26 mouse cellular contexts compared by ENCODE assay signal in genomic region chr7:119230971-119231370, GRCm38 (mm10). TPM values are rescaled to one million over a fixed set of nuclear protein-coding genes. Genes with fewer than 3 reads are reported as not detected.
DNase-seq lines count a peak whose midpoint lies in the region; ATAC-seq and TF ChIP-seq lines count a peak whose summit lies in the region.
"Had no signal": no experiment of that assay in that cellular context is flagged by ENCODE, and none has a peak within 500 bp of the region (broad histone marks: within the 10 kb centered on the region; RNA-seq: fewer than 3 reads in every experiment).

No protein-coding gene starts in this region.

- no peaks in the 10 kb centered on the region for H3K36me3 ChIP-seq in forebrain, embryonic 12.5 days (replicated peaks)
- no peaks in the 10 kb centered on the region for H3K36me3 ChIP-seq in forebrain, postnatal 0 days (ENCODE audit: insufficient read depth)
- H3K36me3 ChIP-seq in hindbrain, postnatal 0 days (ENCODE audit: insufficient read depth, low read length): no peaks in the 10 kb centered on the region
- H3K36me3 ChIP-seq: embryonic facial prominence, embryonic 13.5 days; embryonic facial prominence, embryonic 15.5 days; forebrain, embryonic 10.5 days; forebrain, embryonic 15.5 days had no signal

- H3K4me3 ChIP-seq in forebrain, embryonic 12.5 days (replicated peaks): no peak overlapping the region
- H3K4me3 ChIP-seq in forebrain, postnatal 0 days (ENCODE audit: low read depth, low read length): no peak overlapping the region
- H3K4me3 ChIP-seq in hindbrain, postnatal 0 days (ENCODE audit: low read length): no peak overlapping the region
- H3K4me3 ChIP-seq: embryonic facial prominence, embryonic 13.5 days; embryonic facial prominence, embryonic 15.5 days; erythroblast, embryonic 14.5 days; forebrain, embryonic 10.5 days; forebrain, embryonic 13.5 days; forebrain, embryonic 15.5 days had no signal

- H3K27ac ChIP-seq in forebrain, embryonic 12.5 days: no peak overlapping the region
- no peak overlapping the region for H3K27ac ChIP-seq in forebrain, postnatal 0 days (ENCODE audit: low read depth, low read length)
- H3K27ac ChIP-seq in hindbrain, postnatal 0 days: no peak overlapping the region
- H3K27ac ChIP-seq: embryonic facial prominence, embryonic 13.5 days; embryonic facial prominence, embryonic 15.5 days; forebrain, embryonic 10.5 days; forebrain, embryonic 13.5 days; forebrain, embryonic 15.5 days had no signal

- WGBS in forebrain, embryonic 12.5 days: 9% methylated on average over 3 of the region's 3 CpGs
- 9% methylated on average over 3 of the region's 3 CpGs for WGBS in forebrain, postnatal 0 days
- 46% methylated on average over 3 of the region's 3 CpGs for WGBS in hindbrain, postnatal 0 days

- no peak overlapping the region for H3K4me2 ChIP-seq in forebrain, embryonic 12.5 days
- H3K4me2 ChIP-seq in forebrain, postnatal 0 days (ENCODE audit: low read depth): no peak overlapping the region
- H3K4me2 ChIP-seq in hindbrain, postnatal 0 days (ENCODE audit: low read depth, low read length): no peak overlapping the region
- H3K4me2 ChIP-seq: embryonic facial prominence, embryonic 13.5 days; embryonic facial prominence, embryonic 15.5 days; forebrain, embryonic 13.5 days; forebrain, embryonic 15.5 days had no signal

- peaks cover 4% of the 10 kb centered on the region; the same call in 1 of the 2 replicates for H3K4me1 ChIP-seq in forebrain, embryonic 12.5 days
- no peaks in the 10 kb centered on the region for H3K4me1 ChIP-seq in forebrain, postnatal 0 days (ENCODE audit: insufficient read depth)
- no peaks in the 10 kb centered on the region for H3K4me1 ChIP-seq in hindbrain, postnatal 0 days (ENCODE audit: insufficient read depth, low read length)
- H3K4me1 ChIP-seq: embryonic facial prominence, embryonic 13.5 days; embryonic facial prominence, embryonic 15.5 days; forebrain, embryonic 15.5 days had no signal

- 0 out of 2 replicates have a peak, but pooled peaks cover 12% of the 10 kb centered on the region for H3K27me3 ChIP-seq in forebrain, embryonic 12.5 days
- H3K27me3 ChIP-seq in forebrain, postnatal 0 days (ENCODE audit: insufficient read depth, low read length): no peaks in the 10 kb centered on the region
- H3K27me3 ChIP-seq in hindbrain, postnatal 0 days (ENCODE audit: insufficient read depth, low read length): no peaks in the 10 kb centered on the region
- H3K27me3 ChIP-seq: embryonic facial prominence, embryonic 13.5 days; embryonic facial prominence, embryonic 15.5 days; forebrain, embryonic 13.5 days; forebrain, embryonic 15.5 days had no signal

- no peak for DNase-seq in forebrain, postnatal 0 days
- DNase-seq in ZHBTc4 (ENCODE audit: low read depth, low spot score) (peak; percentile 3), adipocyte (ENCODE audit: low spot score) (no peak)
- peak; percentile 66 for DNase-seq in retina, embryonic 14.5 days (ENCODE audit: low spot score)
- no peak for DNase-seq in hindbrain, postnatal 0 days (ENCODE audit: low spot score)
- DNase-seq: adrenal gland, adult 2 months; adrenal gland, postnatal 10 days; adrenal gland, postnatal 25 days; cerebellum, adult 11 months; cerebellum, adult 18-20 months; cerebellum, adult 8-10 months; cerebellum, adult 9-11 months; cerebellum, postnatal 14 days; cerebellum, postnatal 36 days had no signal

- no peak overlapping the region for H3K9ac ChIP-seq in forebrain, embryonic 12.5 days
- H3K9ac ChIP-seq in forebrain, postnatal 0 days: no peak overlapping the region
- H3K9ac ChIP-seq in hindbrain, postnatal 0 days (replicated peaks; ENCODE audit: low read length): no peak overlapping the region
- H3K9ac ChIP-seq: embryonic facial prominence, embryonic 13.5 days; embryonic facial prominence, embryonic 15.5 days; forebrain, embryonic 13.5 days; forebrain, embryonic 15.5 days had no signal

- ATAC-seq in forebrain, embryonic 12.5 days (ENCODE audit: low FRiP score): 0 out of 2 replicates have a peak, but pooled peaks have one; percentile 27
- ATAC-seq in forebrain, postnatal 0 days: no peak
- no peak for ATAC-seq in hindbrain, postnatal 0 days
- ATAC-seq: activated CD4-positive, CD25-positive, alpha-beta regulatory T cell, adult 4 months; forebrain, embryonic 13.5 days; forebrain, embryonic 15.5 days had no signal

- H3K9me3 ChIP-seq in forebrain, embryonic 12.5 days: no peaks in the 10 kb centered on the region
- no peaks in the 10 kb centered on the region for H3K9me3 ChIP-seq in forebrain, postnatal 0 days (ENCODE audit: low read length)
- H3K9me3 ChIP-seq in hindbrain, postnatal 0 days (ENCODE audit: low read length): no peaks in the 10 kb centered on the region
- H3K9me3 ChIP-seq: embryonic facial prominence, embryonic 13.5 days; embryonic facial prominence, embryonic 15.5 days; forebrain, embryonic 10.5 days; forebrain, embryonic 13.5 days; forebrain, embryonic 15.5 days had no signal

- no peak for TF ChIP-seq CTCF in forebrain, postnatal 0 days (IDR thresholded peaks at IDR 0.05; ENCODE audit: low read depth)
- TF ChIP-seq CTCF in hindbrain, postnatal 0 days (IDR thresholded peaks at IDR 0.05; ENCODE audit: low read depth): no peak

RNA-seq across cellular contexts. Expression of gene Gpr139, which starts 46.6 kb away (rescaled TPM):
- polyA plus RNA-seq in forebrain, embryonic 12.5 days (2016; fragmentation: Nextera tagmentation; extraction: Ambion mirVana): 1.5 and 1.6 TPM in 2 replicates
- total RNA-seq in forebrain, postnatal 0 days (2014; rRNA removed): 6.6 and 9.4 TPM in 2 replicates
- polyA plus RNA-seq in forebrain, postnatal 0 days (2015; fragmentation: Nextera tagmentation; extraction: Ambion mirVana): 3.5 and 6.5 TPM in 2 replicates
- 13.5 and 13.9 TPM in 2 replicates for total RNA-seq in hindbrain, postnatal 0 days (2014; rRNA removed)
- polyA plus RNA-seq in hindbrain, postnatal 0 days (2015; fragmentation: Nextera tagmentation; extraction: Ambion mirVana): 6.6 and 7.5 TPM in 2 replicates
- total RNA-seq: adrenal gland, adult 2 months; adrenal gland, postnatal 10 days; adrenal gland, postnatal 25 days; common myeloid progenitor, adult 5-6 weeks; ES-E14; MEL had no signal
- polyA plus RNA-seq: activated CD4-positive, CD25-positive, alpha-beta regulatory T cell, adult 4 months; adrenal gland, adult 2 months; C2C12; embryonic facial prominence, embryonic 15.5 days; erythroblast, embryonic 14.5 days had no signal

Comparison
In these comparisons a context has a peak if more than half of its experiments do, and no peak if none do; other contexts are left out.
1. DNase-seq: peak in ZHBTc4 (single experiment) and retina, embryonic 14.5 days (single experiment); none in forebrain, postnatal 0 days (single experiment), adipocyte (single experiment) and hindbrain, postnatal 0 days (single experiment).